Mouse (Mus musculus) forebrain, embryonic 16.5 days (tissue): ENCODE data around the gene Krt32. TPM values are rescaled to one million over a fixed set of nuclear protein-coding genes. Genes with fewer than 3 reads are reported as not detected.
A peak's percentile ranks its signal among the peaks of the same experiment; 100 is the strongest.

Source experiments
- ATAC-seq: fragments of 200-750 bp; cut with Nextera tagmentation; 2 replicates; pipeline ENCODE4 v1.8.0; 2017; ENCODE audit warnings: mild to moderate bottlenecking, moderate library complexity
- H3K27ac ChIP-seq: fragments of 300-500 bp; sonication (generic); 2 replicates; pipeline ENCODE4 v1.5.1; 2014; ENCODE audit warnings: low read length, control low read depth
- H3K27me3 ChIP-seq: fragments of 300-500 bp; sonication (generic); replicated peaks from 2 replicates; pipeline ENCODE4 v1.6.1; 2014; ENCODE audit warnings: low read length; ENCODE audit not compliant: control insufficient read depth, insufficient read depth
- H3K36me3 ChIP-seq: fragments of 300-500 bp; sonication (generic); 2 replicates; pipeline ENCODE4 v1.6.1; 2014; ENCODE audit not compliant: control insufficient read depth, insufficient read depth
- H3K4me1 ChIP-seq: fragments of 300-500 bp; sonication (generic); replicated peaks from 2 replicates; pipeline ENCODE4 v1.6.1; 2014; ENCODE audit warnings: low read length; ENCODE audit not compliant: control insufficient read depth, insufficient read depth
- H3K4me2 ChIP-seq: fragments of 300-500 bp; sonication (generic); 2 replicates; pipeline ENCODE4 v1.6.1; 2014; ENCODE audit warnings: mild to moderate bottlenecking, low read length, control low read depth
- H3K4me3 ChIP-seq: fragments of 300-500 bp; sonication (generic); replicated peaks from 2 replicates; pipeline ENCODE4 v1.5.1; 2014; ENCODE audit warnings: mild to moderate bottlenecking, low read length, control low read depth
- H3K9ac ChIP-seq: fragments of 300-500 bp; sonication (generic); replicated peaks from 2 replicates; pipeline ENCODE4 v1.6.1; 2014; ENCODE audit warnings: low read depth, low read length, control low read depth
- H3K9me3 ChIP-seq: fragments of 300-500 bp; sonication (generic); 2 replicates; pipeline ENCODE4 v1.6.1; 2016; ENCODE audit warnings: low read length; ENCODE audit not compliant: control insufficient read depth
- WGBS: fragments of 180-500 bp; shearing (Covaris S2); extraction: QIAGEN DNeasy Blood & Tissue Kit; methylation state at CpG from one replicate; pipeline ENCODE4 v1.1.7; 2014; 5-methylcytosine and 5-hydroxymethylcytosine counted together
- polyA plus RNA-seq: library from polyadenylated mRNA; unstranded; fragments of >200 nt; fragmentation: Nextera tagmentation; extraction: Ambion mirVana; gene quantifications from 2 replicates; pipeline ENCODE4 v1.2.1, GENCODE M21; 2015

Krt32 gene
- not detected in 2 replicates for polyA plus RNA-seq

- WGBS = 92% methylated on average over 10 of the region's 10 CpGs
- no peaks in the 10 kb centered on the region for H3K36me3 ChIP-seq
- ATAC-seq = no peak
- H3K4me3 ChIP-seq = no peak within 1 kb of the TSS
- no peaks in the 10 kb centered on the region for H3K4me1 ChIP-seq
- H3K9me3 ChIP-seq = no peaks in the 10 kb centered on the region
- no peaks in the 10 kb centered on the region for H3K27me3 ChIP-seq
- no peak within 1 kb of the TSS for H3K9ac ChIP-seq
- no peak within 1 kb of the TSS for H3K4me2 ChIP-seq
- H3K27ac ChIP-seq = no peak within 1 kb of the TSS
Observed at GRCm38 (mm10) chr11:100087861-100088260, at the start of gene Krt32. Gene Krt32, minus strand, starts transcription at chr11:100088226.

GRCm38 (mm10) chr11:100137693-100138092, 49.7 kb upstream of the Krt32 start:
- Histone ChIP-seq H3K9ac (no peak overlapping the region), H3K27ac (no peak overlapping the region), H3K4me1 (peaks cover 6% of the 10 kb centered on the region; the same call in 1 of the 2 replicates), H3K4me2 (no peak overlapping the region), H3K36me3 (no peaks in the 10 kb centered on the region), H3K27me3 (no peaks in the 10 kb centered on the region), H3K4me3 (no peak overlapping the region), H3K9me3 (no peaks in the 10 kb centered on the region)
- peak; percentile 61; the same call in 1 of the 2 replicates for ATAC-seq
- 20% methylated on average over 5 of the region's 5 CpGs for WGBS

- Histone ChIP-seq H3K36me3 (no peaks in the 10 kb centered on the region), H3K9ac (no peak overlapping the region), H3K4me2 (no peak overlapping the region), H3K27ac (no peak overlapping the region), H3K4me3 (no peak overlapping the region), H3K27me3 (no peaks in the 10 kb centered on the region), H3K4me1 (peaks cover 6% of the 10 kb centered on the region; the same call in 1 of the 2 replicates), H3K9me3 (no peaks in the 10 kb centered on the region)
- 37% methylated on average over 5 of the region's 5 CpGs for WGBS
- ATAC-seq = no peak
Observed at GRCm38 (mm10) chr11:100136559-100136958, 48.5 kb upstream of the Krt32 start.

- peaks cover 6% of the 10 kb centered on the region; the same call in 1 of the 2 replicates for H3K4me1 ChIP-seq
- H3K9ac ChIP-seq = no peak within 1 kb of the TSS
- no peak for ATAC-seq
- H3K36me3 ChIP-seq = no peaks in the 10 kb centered on the region
- no peak within 1 kb of the TSS for H3K4me2 ChIP-seq
- no peaks in the 10 kb centered on the region for H3K9me3 ChIP-seq
- H3K27ac ChIP-seq = no peak within 1 kb of the TSS
- no peaks in the 10 kb centered on the region for H3K27me3 ChIP-seq
- H3K4me3 ChIP-seq = no peak within 1 kb of the TSS
- WGBS = 66% methylated on average over 7 of the region's 7 CpGs
Observed at GRCm38 (mm10) chr11:100135731-100136130, 47.7 kb upstream of the Krt32 start, which contains the start of gene Krt15. Gene Krt15, minus strand, starts transcription at chr11:100135928.

- H3K4me1 ChIP-seq = no peaks in the 10 kb centered on the region
- H3K27me3 ChIP-seq = no peaks in the 10 kb centered on the region
- no peaks in the 10 kb centered on the region for H3K36me3 ChIP-seq
- no peak overlapping the region for H3K4me3 ChIP-seq
- no peak overlapping the region for H3K27ac ChIP-seq
- no peaks in the 10 kb centered on the region for H3K9me3 ChIP-seq
- 88% methylated on average over 7 of the region's 7 CpGs for WGBS
- no peak for ATAC-seq
- no peak overlapping the region for H3K4me2 ChIP-seq
- H3K9ac ChIP-seq = no peak overlapping the region
Observed at GRCm38 (mm10) chr11:100124901-100125300, 36.9 kb upstream of the Krt32 start.

GRCm38 (mm10) chr11:100121466-100121865, 33.4 kb upstream of the Krt32 start, which contains the start of gene Krt13:
Gene Krt13, minus strand, starts transcription at chr11:100121566.
- no peak for ATAC-seq
- 92% methylated on average over 3 of the region's 3 CpGs for WGBS
- H3K36me3 ChIP-seq = no peaks in the 10 kb centered on the region
- H3K9ac ChIP-seq = no peak within 1 kb of the TSS
- H3K9me3 ChIP-seq = no peaks in the 10 kb centered on the region
- no peaks in the 10 kb centered on the region for H3K4me1 ChIP-seq
- no peak within 1 kb of the TSS for H3K4me3 ChIP-seq
- no peak within 1 kb of the TSS for H3K4me2 ChIP-seq
- no peaks in the 10 kb centered on the region for H3K27me3 ChIP-seq
- H3K27ac ChIP-seq = no peak within 1 kb of the TSS

- Histone ChIP-seq H3K4me1 (no peaks in the 10 kb centered on the region), H3K9me3 (no peaks in the 10 kb centered on the region), H3K27me3 (no peaks in the 10 kb centered on the region), H3K4me2 (no peak overlapping the region), H3K27ac (no peak overlapping the region), H3K9ac (no peak overlapping the region), H3K4me3 (no peak overlapping the region), H3K36me3 (no peaks in the 10 kb centered on the region)
- ATAC-seq = no peak
- 93% methylated on average over 5 of the region's 5 CpGs for WGBS
Observed at GRCm38 (mm10) chr11:100120331-100120730, 32.3 kb upstream of the Krt32 start.

- H3K9ac ChIP-seq = no peak overlapping the region
- H3K4me3 ChIP-seq = no peak overlapping the region
- no peak for ATAC-seq
- no peak overlapping the region for H3K4me2 ChIP-seq
- H3K27me3 ChIP-seq = no peaks in the 10 kb centered on the region
- no peak overlapping the region for H3K27ac ChIP-seq
- no peaks in the 10 kb centered on the region for H3K4me1 ChIP-seq
- 90% methylated on average over 2 of the region's 2 CpGs for WGBS
- H3K36me3 ChIP-seq = no peaks in the 10 kb centered on the region
- H3K9me3 ChIP-seq = no peaks in the 10 kb centered on the region
Observed at GRCm38 (mm10) chr11:100113742-100114029, 25.7 kb upstream of the Krt32 start.

GRCm38 (mm10) chr11:100112935-100113741, 25.1 kb upstream of the Krt32 start:
- no peaks in the 10 kb centered on the region for H3K36me3 ChIP-seq
- no peaks in the 10 kb centered on the region for H3K9me3 ChIP-seq
- no peaks in the 10 kb centered on the region for H3K27me3 ChIP-seq
- WGBS = 91% methylated on average over 11 of the region's 11 CpGs
- H3K4me2 ChIP-seq = no peak overlapping the region
- no peak overlapping the region for H3K9ac ChIP-seq
- H3K27ac ChIP-seq = no peak overlapping the region
- H3K4me3 ChIP-seq = no peak overlapping the region
- H3K4me1 ChIP-seq = no peaks in the 10 kb centered on the region
- ATAC-seq = no peak
